Mouse (Mus musculus): ENCODE data around the gene Shcbp1. TPM values are rescaled to one million over a fixed set of nuclear protein-coding genes. Genes with fewer than 3 reads are reported as not detected.
"Not testable (repeated sequence)": the region's sequence is repeated elsewhere in the genome, so short reads cannot be mapped to it uniquely, and the experiment has no call there.

Gene Shcbp1
- 73.2 and 73.9 TPM in 2 replicates for polyA plus RNA-seq (2015; fragmentation: Nextera tagmentation; extraction: Ambion mirVana)

DNA sequence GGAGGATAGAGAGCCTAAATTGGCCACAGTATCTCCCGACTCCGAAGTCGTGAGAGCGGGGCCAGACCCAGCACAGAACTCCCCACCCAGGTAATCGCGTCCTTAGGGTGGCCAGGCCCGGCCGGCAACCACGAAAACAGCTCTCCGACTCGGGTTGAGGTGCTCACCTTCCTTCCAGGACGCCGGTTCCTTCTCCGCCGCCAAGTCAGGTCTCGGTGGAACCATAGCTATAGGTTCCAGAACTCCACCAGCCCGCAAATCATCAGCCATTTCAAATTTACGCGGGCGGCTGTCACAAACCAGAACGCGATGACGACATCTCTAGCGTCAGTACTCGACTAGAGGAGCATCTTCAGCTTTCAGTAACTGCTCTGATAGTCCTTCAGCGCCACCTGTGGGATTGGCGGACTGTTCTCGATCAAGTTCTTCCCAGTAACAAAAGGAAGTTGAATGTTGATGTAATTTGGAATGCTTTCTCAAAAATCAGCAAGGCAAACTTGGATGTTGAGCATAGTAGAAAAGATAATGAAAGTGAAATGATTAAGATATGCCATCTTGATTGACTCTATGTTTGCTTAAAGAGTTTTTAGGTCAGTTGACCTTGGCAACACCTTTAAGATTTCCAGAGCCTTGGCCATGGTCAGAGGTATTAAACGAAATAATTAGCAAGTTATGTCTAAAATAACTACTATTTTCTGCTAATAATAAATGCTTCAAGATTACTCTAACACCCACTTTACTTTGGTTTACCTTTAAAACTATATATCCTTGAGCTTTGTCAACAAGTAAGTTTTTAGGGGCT lies at the start of gene Shcbp1:
Gene Shcbp1 (minus strand): TSS at position 314 of the 802 bp plus-strand sequence.
- peak; percentile 95 for ATAC-seq (ENCODE audit: low FRiP score, low TSS enrichment)
- peak within 1 kb of the TSS; percentile 68 for H3K9ac ChIP-seq (replicated peaks; ENCODE audit: low read length)
- no peaks in the 10 kb centered on the region for H3K27me3 ChIP-seq (ENCODE audit: insufficient read depth, low read length)
- no peak within 1 kb of the TSS for H3K27ac ChIP-seq (ENCODE audit: low read length)
- 4% methylated on average over 29 of the region's 29 CpGs for WGBS
- peak within 1 kb of the TSS; percentile 65 for H3K4me3 ChIP-seq (ENCODE audit: low read length)
- H3K9me3 ChIP-seq (ENCODE audit: low read length): no peaks in the 10 kb centered on the region
- H3K4me1 ChIP-seq (ENCODE audit: insufficient read depth, low read length): peaks cover 12% of the 10 kb centered on the region
- H3K4me2 ChIP-seq (replicated peaks; ENCODE audit: low read depth, low read length): peak within 1 kb of the TSS; percentile 59
- H3K36me3 ChIP-seq (ENCODE audit: insufficient read depth, low read length): peaks cover 7% of the 10 kb centered on the region; the same call in 1 of the 2 replicates

DNA sequence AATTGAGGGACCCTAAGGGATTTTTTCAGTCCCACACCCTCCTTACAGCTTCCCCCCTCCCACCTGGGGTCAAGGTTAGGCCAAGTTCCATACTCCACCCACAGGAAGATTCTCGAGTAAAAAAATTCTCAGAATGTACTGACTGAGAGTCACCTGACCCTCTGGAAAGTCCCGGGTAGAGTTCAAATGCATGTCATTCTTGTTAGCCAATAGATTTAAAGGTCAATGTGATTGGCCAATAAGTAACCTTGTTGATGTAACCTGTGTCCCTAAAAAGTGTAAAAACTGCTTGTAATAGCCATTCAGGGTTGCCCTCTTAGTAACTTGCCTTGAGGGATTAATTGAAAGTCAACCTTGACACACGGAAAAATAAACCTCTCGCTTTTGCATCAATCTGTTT lies 29.5 kb upstream of the Shcbp1 start:
- no peak overlapping the region for H3K27ac ChIP-seq (ENCODE audit: low read length)
- no peaks in the 10 kb centered on the region for H3K27me3 ChIP-seq (ENCODE audit: insufficient read depth, low read length)
- no peak overlapping the region for H3K4me2 ChIP-seq (replicated peaks; ENCODE audit: low read depth, low read length)
- H3K9ac ChIP-seq (replicated peaks; ENCODE audit: low read length): no peak overlapping the region
- no peak for ATAC-seq (ENCODE audit: low FRiP score, low TSS enrichment)
- no peak overlapping the region for H3K4me3 ChIP-seq (ENCODE audit: low read length)
- no peaks in the 10 kb centered on the region for H3K4me1 ChIP-seq (ENCODE audit: insufficient read depth, low read length)
- WGBS: 86% methylated on average over 4 of the region's 4 CpGs
- no peaks in the 10 kb centered on the region for H3K36me3 ChIP-seq (ENCODE audit: insufficient read depth, low read length)
- no peaks in the 10 kb centered on the region for H3K9me3 ChIP-seq (ENCODE audit: low read length)

DNA sequence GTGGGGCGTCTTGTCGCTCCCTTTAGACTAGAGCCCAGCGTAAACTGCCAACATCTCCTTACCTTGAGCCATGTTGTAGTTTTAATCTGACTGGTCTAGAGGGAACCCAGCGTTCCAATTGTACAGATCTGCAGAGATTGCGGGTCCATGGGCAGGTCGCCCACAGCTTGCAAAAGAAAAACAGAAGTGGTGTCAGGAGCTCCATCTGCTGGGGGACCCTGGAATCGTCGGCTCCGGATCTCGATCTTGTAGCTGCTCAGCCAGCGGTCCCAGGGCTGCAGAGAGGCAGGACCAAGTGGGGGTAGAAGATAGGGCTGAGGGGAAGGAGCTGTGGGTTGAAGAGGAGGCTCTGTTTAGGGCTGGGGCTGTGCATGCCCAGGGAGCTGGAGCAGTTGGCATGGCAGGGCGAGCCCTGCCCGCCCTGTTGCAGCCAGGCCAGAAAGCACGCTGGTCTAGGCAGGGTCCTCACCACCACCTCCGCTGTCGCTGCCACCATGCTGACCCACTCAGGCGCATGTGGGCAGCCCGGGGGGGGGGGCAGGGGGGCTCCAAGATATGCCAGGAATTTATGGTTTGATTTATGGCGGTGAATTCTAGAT lies 21.3 kb upstream of the Shcbp1 start:
- Histone ChIP-seq H3K9ac (replicated peaks; ENCODE audit: low read length) (no peak overlapping the region), H3K9me3 (ENCODE audit: low read length) (no peaks in the 10 kb centered on the region), H3K27me3 (ENCODE audit: insufficient read depth, low read length) (no peaks in the 10 kb centered on the region), H3K4me2 (replicated peaks; ENCODE audit: low read depth, low read length) (no peak overlapping the region), H3K4me1 (ENCODE audit: insufficient read depth, low read length) (no peaks in the 10 kb centered on the region), H3K4me3 (ENCODE audit: low read length) (no peak overlapping the region), H3K36me3 (ENCODE audit: insufficient read depth, low read length) (no peaks in the 10 kb centered on the region), H3K27ac (ENCODE audit: low read length) (no peak overlapping the region)
- 55% methylated on average over 19 of the region's 19 CpGs for WGBS
- ATAC-seq (ENCODE audit: low FRiP score, low TSS enrichment): peak; percentile 67

DNA sequence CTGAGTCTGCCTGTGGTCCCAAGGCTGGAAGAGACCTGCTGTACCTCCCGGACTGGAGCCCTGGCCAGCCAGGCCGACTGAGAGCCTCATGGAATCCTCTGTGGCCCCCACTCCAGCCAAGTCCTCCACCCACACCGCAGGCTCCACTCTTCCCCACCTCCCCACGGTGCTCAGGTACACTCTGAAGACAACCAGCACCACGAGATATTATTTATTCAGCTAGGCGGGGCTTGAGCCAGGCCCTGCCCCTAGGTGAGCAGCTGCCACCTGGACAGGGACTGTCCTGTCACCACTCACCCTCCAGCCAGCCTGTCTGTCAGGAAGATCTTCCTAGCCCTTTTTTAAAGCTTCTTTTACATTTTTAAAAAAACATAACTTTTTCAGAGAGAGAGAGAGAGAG lies 1.1 kb downstream of the Shcbp1 start:
- Histone ChIP-seq H3K9me3 (ENCODE audit: low read length) (0 out of 2 replicates have a peak, but pooled peaks cover 4% of the 10 kb centered on the region), H3K9ac (replicated peaks; ENCODE audit: low read length) (no peak overlapping the region), H3K4me1 (ENCODE audit: insufficient read depth, low read length) (peaks cover 12% of the 10 kb centered on the region), H3K4me2 (replicated peaks; ENCODE audit: low read depth, low read length) (peak overlapping the region; percentile 59), H3K27ac (ENCODE audit: low read length) (no peak overlapping the region), H3K36me3 (ENCODE audit: insufficient read depth, low read length) (peaks cover 17% of the 10 kb centered on the region), H3K27me3 (ENCODE audit: insufficient read depth, low read length) (no peaks in the 10 kb centered on the region), H3K4me3 (ENCODE audit: low read length) (peak overlapping the region; percentile 65)
- ATAC-seq (ENCODE audit: low FRiP score, low TSS enrichment): 0 out of 2 replicates have a peak, but pooled peaks have one; percentile 36
- WGBS: 71% methylated on average over 6 of the region's 6 CpGs

DNA sequence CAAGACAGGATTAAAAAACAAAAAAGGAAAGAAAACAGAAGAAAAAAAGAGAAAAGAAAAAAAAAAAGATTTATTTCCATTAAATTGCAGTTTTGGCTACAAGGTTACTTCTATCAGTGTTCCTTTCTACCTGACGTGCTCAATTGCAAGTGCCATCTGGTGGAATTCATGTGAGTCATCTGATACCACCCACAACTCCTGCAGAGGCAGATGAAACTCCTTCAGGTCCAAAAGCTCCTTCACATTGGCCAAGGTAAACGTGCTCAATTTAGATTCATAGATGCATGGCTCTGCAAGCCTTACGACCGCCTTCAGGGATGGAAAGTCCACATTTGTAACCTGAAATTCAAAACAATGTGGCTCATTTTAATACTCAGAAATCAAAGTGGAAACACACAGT lies 14.6 kb downstream of the Shcbp1 start:
- Histone ChIP-seq H3K4me2 (replicated peaks; ENCODE audit: low read depth, low read length) (no peak overlapping the region), H3K9ac (replicated peaks; ENCODE audit: low read length) (no peak overlapping the region), H3K4me3 (ENCODE audit: low read length) (no peak overlapping the region), H3K27me3 (ENCODE audit: insufficient read depth, low read length) (no peaks in the 10 kb centered on the region), H3K36me3 (ENCODE audit: insufficient read depth, low read length) (0 out of 2 replicates have a peak, but pooled peaks cover 2% of the 10 kb centered on the region), H3K9me3 (ENCODE audit: low read length) (no peaks in the 10 kb centered on the region), H3K4me1 (ENCODE audit: insufficient read depth, low read length) (no peaks in the 10 kb centered on the region), H3K27ac (ENCODE audit: low read length) (no peak overlapping the region)
- no peak for ATAC-seq (ENCODE audit: low FRiP score, low TSS enrichment)
- 79% methylated on average over 4 of the region's 4 CpGs for WGBS

DNA sequence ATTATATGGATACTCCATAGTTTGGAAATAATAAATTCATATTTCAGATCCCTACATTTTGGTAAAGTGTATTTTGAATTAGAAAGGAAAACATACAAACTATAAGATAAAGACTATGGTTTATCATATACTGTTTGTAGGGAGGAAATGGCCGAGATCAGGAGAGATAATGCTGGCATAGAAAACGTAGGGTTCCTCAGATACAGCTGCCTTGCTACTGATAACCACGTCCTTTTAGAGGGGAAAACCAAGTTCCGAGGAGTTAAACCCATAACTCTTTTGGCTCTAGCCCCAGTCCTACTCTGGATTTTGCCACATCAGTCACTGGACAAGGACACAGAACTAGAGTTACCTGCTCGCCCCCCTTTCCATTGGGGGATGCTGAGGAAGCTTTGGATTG lies 26.3 kb downstream of the Shcbp1 start:
- Histone ChIP-seq H3K4me1 (ENCODE audit: insufficient read depth, low read length) (no peaks in the 10 kb centered on the region), H3K27me3 (ENCODE audit: insufficient read depth, low read length) (no peaks in the 10 kb centered on the region), H3K9ac (replicated peaks; ENCODE audit: low read length) (no peak overlapping the region), H3K9me3 (ENCODE audit: low read length) (no peaks in the 10 kb centered on the region), H3K27ac (ENCODE audit: low read length) (no peak overlapping the region), H3K36me3 (ENCODE audit: insufficient read depth, low read length) (peaks cover 10% of the 10 kb centered on the region; the same call in 1 of the 2 replicates), H3K4me3 (ENCODE audit: low read length) (no peak overlapping the region), H3K4me2 (replicated peaks; ENCODE audit: low read depth, low read length) (no peak overlapping the region)
- no peak for ATAC-seq (ENCODE audit: low FRiP score, low TSS enrichment)
- 90% methylated on average over 5 of the region's 5 CpGs for WGBS

DNA sequence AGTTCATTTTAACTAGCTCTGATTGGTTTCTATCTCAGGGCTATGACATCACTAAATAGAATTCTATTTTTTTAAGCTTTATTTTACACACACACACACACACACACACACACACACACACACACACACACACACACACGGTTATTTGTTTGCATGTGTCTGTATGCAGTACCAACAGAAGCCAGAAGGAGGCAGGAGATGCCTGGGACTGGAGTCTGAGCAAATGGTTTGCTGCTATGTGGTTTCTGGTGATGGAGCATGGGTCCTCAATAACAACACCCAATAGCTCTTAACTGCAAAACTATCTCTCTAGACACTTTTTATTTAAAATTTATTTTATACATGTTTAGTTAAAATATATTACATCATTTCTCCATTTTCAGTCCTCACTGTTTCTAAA lies 48.4 kb downstream of the Shcbp1 start:
- Histone ChIP-seq H3K4me2 (replicated peaks; ENCODE audit: low read depth, low read length) (no peak overlapping the region), H3K4me1 (ENCODE audit: insufficient read depth, low read length) (no peaks in the 10 kb centered on the region), H3K27ac (ENCODE audit: low read length) (no peak overlapping the region), H3K4me3 (ENCODE audit: low read length) (no peak overlapping the region), H3K9me3 (ENCODE audit: low read length) (peaks cover 6% of the 10 kb centered on the region; the same call in 1 of the 2 replicates), H3K27me3 (ENCODE audit: insufficient read depth, low read length) (no peaks in the 10 kb centered on the region), H3K9ac (replicated peaks; ENCODE audit: low read length) (no peak overlapping the region), H3K36me3 (ENCODE audit: insufficient read depth, low read length) (peaks cover 9% of the 10 kb centered on the region; the same call in 1 of the 2 replicates)
- ATAC-seq (ENCODE audit: low FRiP score, low TSS enrichment): no peak
- 91% methylated on average over 1 of the region's 1 CpGs for WGBS

DNA sequence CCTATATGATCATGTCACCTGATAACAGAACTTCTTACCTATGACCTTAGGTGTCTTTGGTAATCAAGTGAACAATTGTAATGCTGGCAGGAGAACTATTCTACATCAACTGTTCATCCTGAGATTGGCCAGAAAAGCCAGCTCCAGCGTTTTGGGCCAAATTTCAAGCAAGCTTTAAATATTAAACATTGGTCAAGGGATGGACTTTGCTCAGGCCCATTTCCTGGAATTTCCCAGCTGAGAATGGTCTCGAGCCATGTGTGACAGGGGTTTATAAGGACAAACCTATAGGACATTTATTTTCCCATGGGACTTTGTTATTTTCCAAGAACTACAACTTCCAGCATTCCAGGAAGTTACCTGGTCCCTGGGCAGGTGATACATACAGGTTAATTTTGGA lies 63.8 kb downstream of the Shcbp1 start:
- H3K4me2 ChIP-seq (replicated peaks; ENCODE audit: low read depth, low read length): no peak overlapping the region
- no peak overlapping the region for H3K4me3 ChIP-seq (ENCODE audit: low read length)
- H3K9me3 ChIP-seq (ENCODE audit: low read length): no peaks in the 10 kb centered on the region
- ATAC-seq (ENCODE audit: low FRiP score, low TSS enrichment): no peak
- H3K9ac ChIP-seq (replicated peaks; ENCODE audit: low read length): no peak overlapping the region
- no peak overlapping the region for H3K27ac ChIP-seq (ENCODE audit: low read length)
- WGBS: 49% methylated on average over 2 of the region's 2 CpGs
- no peaks in the 10 kb centered on the region for H3K4me1 ChIP-seq (ENCODE audit: insufficient read depth, low read length)
- no peaks in the 10 kb centered on the region for H3K36me3 ChIP-seq (ENCODE audit: insufficient read depth, low read length)
- no peaks in the 10 kb centered on the region for H3K27me3 ChIP-seq (ENCODE audit: insufficient read depth, low read length)

DNA sequence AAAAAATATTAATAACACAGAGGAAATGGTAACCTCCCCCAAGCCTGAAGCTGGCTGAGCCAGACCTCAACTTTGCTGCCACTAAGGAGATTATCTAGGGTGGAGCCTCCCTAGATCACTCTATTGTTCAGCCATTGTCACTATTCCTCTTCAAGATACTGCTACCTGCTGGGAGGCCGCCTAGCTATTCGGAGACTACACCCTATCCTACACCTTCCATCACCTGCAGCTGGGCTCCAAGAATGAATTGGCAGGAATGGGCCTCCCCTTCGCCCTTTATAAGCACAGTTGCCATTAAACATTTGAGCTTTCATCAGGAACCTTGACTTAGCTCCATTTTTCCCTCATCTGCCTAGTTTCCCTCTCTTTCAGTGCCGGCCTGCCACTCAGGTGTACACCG lies 71.0 kb downstream of the Shcbp1 start:
- not testable (repeated sequence) for ATAC-seq (ENCODE audit: low FRiP score, low TSS enrichment); H3K27me3 ChIP-seq (ENCODE audit: insufficient read depth, low read length); H3K4me2 ChIP-seq (replicated peaks; ENCODE audit: low read depth, low read length); H3K27ac ChIP-seq (ENCODE audit: low read length); H3K36me3 ChIP-seq (ENCODE audit: insufficient read depth, low read length); H3K9ac ChIP-seq (replicated peaks; ENCODE audit: low read length); H3K9me3 ChIP-seq (ENCODE audit: low read length); H3K4me1 ChIP-seq (ENCODE audit: insufficient read depth, low read length); H3K4me3 ChIP-seq (ENCODE audit: low read length)
- 77% methylated on average over 5 of the region's 5 CpGs for WGBS

DNA sequence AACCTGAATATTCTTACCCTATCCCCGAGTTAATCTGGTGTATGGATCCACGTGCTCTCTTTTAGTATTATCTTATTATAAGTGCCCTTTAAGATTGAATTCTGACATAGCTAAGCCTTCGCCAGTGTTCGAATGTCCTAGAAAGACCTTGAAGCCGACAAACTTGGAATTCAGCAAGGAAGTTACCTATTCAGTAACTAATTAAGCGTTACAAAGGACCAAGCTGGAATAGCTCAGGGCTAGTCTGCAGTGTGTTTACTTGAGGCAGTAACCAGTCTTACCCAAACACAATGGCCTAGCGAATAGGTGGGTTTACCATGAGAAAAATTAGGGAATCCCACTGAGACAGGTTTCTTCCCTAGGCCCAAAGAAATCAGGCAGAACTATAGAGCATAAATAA lies 71.5 kb downstream of the Shcbp1 start:
- not testable (repeated sequence) for H3K27ac ChIP-seq (ENCODE audit: low read length); H3K4me3 ChIP-seq (ENCODE audit: low read length); H3K36me3 ChIP-seq (ENCODE audit: insufficient read depth, low read length); H3K27me3 ChIP-seq (ENCODE audit: insufficient read depth, low read length); H3K9me3 ChIP-seq (ENCODE audit: low read length); H3K4me2 ChIP-seq (replicated peaks; ENCODE audit: low read depth, low read length); H3K4me1 ChIP-seq (ENCODE audit: insufficient read depth, low read length); ATAC-seq (ENCODE audit: low FRiP score, low TSS enrichment); H3K9ac ChIP-seq (replicated peaks; ENCODE audit: low read length)
- 82% methylated on average over 7 of the region's 7 CpGs for WGBS
